Mouse (Mus musculus): ENCODE results near the gene Gm20696. TPM values are rescaled to one million over a fixed set of nuclear protein-coding genes. Genes with fewer than 3 reads are reported as not detected.

Gene Gm20696
- total RNA-seq, 2 experiments from 2014 or later, result 9.0 to 9.2 TPM

DNA sequence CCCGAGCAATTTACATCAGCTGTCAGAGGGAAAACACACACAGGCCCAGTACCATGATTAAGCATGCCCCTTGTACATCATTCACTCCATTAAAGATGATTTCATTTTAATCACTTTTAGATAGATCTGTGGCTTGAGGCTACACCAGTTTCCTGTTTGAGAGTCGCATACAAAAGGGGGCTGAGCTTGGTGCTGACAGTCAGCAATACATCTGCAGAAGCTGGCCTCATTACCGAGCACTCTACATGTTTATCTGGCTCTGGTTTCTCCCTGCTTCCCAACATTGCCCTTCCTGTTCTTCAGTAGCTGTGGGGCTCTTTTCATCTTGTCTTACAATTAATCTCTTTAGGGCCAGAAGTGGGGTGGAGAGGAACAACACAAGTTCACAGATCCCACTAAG is 6.2 kb downstream of the Gm20696 start:
- H3K4me3 ChIP-seq, result no peak overlapping the region
- TF ChIP-seq CTCF (IDR thresholded peaks at IDR 0.05), result no peak
- DNase-seq (ENCODE audit: extremely low spot score in 1 of 2, low spot score in 2 of 2), result no peak
- intact Hi-C loops (cut with DNase I), result no loop called here
- no peak overlapping the region for H3K27ac ChIP-seq

DNA sequence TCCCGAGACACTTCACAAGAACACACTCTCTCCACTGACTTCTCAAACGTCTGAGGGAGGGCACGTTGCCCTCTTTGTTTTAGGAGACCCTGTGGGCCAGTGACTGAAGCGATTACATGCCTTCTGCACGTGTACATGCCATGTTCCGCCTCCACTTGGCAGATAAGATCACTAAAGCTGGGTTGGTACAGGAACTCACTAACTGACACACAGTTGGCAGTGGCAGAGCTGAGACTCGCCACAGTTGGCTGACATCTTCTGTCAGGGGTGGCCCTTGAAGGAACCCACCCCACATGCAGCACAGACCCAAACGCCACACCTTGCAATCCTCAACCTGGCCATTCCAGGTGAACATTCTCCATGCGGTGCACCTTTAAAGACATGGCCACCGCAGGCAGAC is 8.0 kb downstream of the Gm20696 start:
- no peak for DNase-seq (ENCODE audit: extremely low spot score in 1 of 2, low spot score in 2 of 2)
- TF ChIP-seq CTCF (IDR thresholded peaks at IDR 0.05), result no peak
- intact Hi-C loops (cut with DNase I), result no loop called here
- Histone ChIP-seq H3K4me3 (no peak overlapping the region), H3K27ac (no peak overlapping the region)

DNA sequence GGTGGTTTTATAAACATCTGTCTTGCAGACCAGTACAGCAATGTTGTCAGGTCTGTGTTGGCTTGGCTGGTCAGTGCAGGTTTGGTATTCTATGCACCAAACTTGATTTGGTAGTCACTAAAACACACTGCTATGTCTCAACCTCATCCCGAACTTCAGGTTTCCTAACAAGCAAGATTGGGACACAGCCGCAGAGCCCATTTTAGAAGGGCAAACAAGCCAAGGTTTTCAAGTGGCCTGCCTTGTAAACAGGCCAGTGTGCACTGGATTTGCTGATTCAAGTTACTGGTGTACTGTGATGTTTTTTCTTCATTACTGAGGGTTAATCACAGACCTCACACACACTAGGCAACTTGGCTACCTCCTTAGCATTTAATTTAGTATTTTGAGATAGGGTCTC is 10.5 kb downstream of the Gm20696 start:
- TF ChIP-seq CTCF (IDR thresholded peaks at IDR 0.05), result no peak
- Histone ChIP-seq H3K4me3 (no peak overlapping the region), H3K27ac (no peak overlapping the region)
- DNase-seq (ENCODE audit: extremely low spot score in 1 of 2, low spot score in 2 of 2), result no peak
- intact Hi-C loops (cut with DNase I), result no loop called here

DNA sequence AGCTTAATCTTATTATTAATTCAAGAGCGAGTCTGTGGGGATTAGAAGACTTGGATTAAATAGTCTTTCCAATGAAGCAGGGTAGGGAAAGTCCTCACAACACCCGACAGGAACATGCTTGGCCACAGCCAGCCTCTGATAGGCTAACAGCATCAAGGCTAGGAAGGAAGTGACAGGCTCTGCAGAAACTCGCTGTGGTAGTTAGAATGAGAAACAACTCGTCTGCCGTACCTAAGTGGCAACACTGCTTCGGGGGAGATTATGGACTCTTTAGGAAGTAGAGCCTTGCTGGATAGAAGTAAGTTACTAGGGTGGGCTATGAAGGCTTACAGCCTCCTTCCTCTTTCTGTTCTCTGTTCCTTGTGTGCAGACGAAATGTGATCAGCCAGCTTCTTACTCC is 11.1 kb downstream of the Gm20696 start:
- H3K27ac ChIP-seq, result no peak overlapping the region
- TF ChIP-seq CTCF (IDR thresholded peaks at IDR 0.05), result no peak
- no peak overlapping the region for H3K4me3 ChIP-seq
- intact Hi-C loops (cut with DNase I), result no loop called here
- no peak for DNase-seq (ENCODE audit: extremely low spot score in 1 of 2, low spot score in 2 of 2)

DNA sequence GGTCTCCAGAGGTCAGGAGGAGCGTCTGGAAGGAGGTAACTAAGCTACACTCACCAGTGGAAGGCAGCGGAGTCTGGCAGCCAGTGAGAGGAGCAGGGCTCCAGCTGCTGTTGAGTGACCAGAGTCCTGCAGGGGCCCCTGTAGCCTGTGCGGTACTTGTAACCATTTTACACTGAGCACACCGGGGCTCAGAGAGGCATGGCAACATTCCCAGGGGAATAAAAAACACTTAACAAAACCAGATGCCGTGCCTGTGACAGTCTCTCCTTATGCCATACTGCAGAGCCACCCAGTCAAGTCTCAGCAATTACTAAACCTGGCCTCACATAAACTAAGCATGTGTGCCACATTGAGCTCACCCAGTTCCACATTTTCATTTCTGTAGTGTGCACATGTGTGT is 12.3 kb downstream of the Gm20696 start:
- intact Hi-C loops (cut with DNase I), result loop anchor here (5.0 kb wide), 1 partner anchor 993 kb away; no protein-coding TSS in a partner anchor
- Histone ChIP-seq H3K27ac (no peak overlapping the region), H3K4me3 (no peak overlapping the region)
- TF ChIP-seq CTCF (IDR thresholded peaks at IDR 0.05), result no peak
- DNase-seq (ENCODE audit: extremely low spot score in 1 of 2, low spot score in 2 of 2), result no peak

DNA sequence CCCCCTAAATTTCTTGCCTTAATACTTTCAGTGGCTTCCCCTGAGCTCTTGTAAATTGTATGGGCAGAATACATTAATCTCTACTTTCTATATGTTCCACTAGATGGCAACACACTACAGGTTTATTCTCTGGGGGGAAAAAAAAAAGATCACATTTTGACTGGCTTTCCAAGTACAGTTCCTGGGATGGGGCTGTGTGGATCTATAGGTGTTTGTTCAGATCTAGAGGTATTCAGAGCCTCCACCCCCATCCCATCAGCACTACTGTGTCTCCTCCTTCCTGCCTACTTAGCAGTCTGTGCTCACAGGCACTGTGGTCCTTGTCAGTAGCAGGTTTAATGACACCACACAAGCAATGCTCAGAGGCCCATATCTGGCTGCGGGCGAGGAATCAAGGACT is 14.3 kb downstream of the Gm20696 start:
- Histone ChIP-seq H3K4me3 (no peak overlapping the region), H3K27ac (no peak overlapping the region)
- peak; percentile 58 for TF ChIP-seq CTCF (IDR thresholded peaks at IDR 0.05)
- no peak for DNase-seq (ENCODE audit: extremely low spot score in 1 of 2, low spot score in 2 of 2)
- intact Hi-C loops (cut with DNase I), result loop anchor here (2.0 to 5.0 kb wide), 2 partner anchors 130 to 995 kb away; no protein-coding TSS in a partner anchor

DNA sequence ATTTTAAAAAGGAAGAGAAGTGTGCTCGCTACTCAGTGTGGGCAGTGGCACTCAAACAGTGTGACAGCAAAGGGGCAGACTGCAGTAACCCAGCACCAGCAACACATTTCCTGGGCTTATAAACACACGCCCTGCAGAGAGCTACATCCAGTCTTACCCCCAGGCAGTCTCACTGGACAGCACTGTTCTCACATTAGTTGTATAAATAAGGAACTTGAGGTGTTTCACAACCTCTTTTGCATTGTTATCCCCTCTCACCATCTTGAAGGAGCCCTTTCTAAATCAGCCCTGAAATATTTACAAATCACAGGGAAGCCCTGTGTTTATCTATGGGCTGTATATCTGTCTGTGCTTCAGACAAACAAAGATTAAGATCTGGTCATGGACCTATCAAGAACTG is 17.3 kb downstream of the Gm20696 start:
- Histone ChIP-seq H3K4me3 (no peak overlapping the region), H3K27ac (no peak overlapping the region)
- no peak for DNase-seq (ENCODE audit: extremely low spot score in 1 of 2, low spot score in 2 of 2)
- intact Hi-C loops (cut with DNase I), result no loop called here
- no peak for TF ChIP-seq CTCF (IDR thresholded peaks at IDR 0.05)

DNA sequence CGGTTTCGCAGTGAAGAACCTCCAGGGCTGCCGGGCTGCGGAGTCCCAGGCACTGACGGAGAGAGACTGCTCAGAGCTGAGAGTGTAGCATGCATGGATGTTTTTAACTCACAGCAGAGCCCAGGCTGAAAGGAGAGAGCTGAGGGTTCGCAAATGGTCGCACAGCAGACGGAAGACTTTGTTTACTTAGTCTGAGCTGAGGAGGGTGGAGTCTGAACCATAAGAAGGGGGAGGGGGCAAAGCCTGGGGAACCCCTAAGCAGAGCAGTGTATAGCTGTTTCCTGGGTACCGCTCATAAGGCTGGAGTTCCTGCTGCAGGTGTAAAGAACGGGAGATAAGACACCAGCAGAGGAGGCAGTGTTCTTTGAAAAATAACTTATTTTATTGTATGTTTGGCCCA is 20.3 kb downstream of the Gm20696 start:
- TF ChIP-seq CTCF (IDR thresholded peaks at IDR 0.05), result no peak
- intact Hi-C loops (cut with DNase I), result no loop called here
- Histone ChIP-seq H3K27ac (no peak overlapping the region), H3K4me3 (no peak overlapping the region)
- no peak for DNase-seq (ENCODE audit: extremely low spot score in 1 of 2, low spot score in 2 of 2)

DNA sequence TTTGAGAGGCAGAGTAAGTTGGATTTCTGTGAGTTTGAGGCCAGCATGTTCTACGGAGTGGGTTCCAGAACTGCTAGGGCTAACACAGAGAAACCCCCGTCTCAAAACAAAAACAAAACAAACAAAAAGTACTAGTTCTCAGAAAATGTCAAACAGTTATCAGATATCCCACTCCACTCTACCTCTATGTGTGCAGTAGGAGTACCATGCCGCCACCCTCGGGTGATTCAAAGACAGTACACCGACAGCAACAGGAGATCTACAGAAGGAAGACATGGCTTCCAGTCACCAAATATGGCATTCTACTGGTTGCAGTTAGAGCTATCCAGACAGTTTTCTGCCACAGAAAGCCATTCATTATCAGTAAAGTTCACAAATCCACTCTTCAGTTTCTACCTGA is 21.7 kb downstream of the Gm20696 start:
- H3K27ac ChIP-seq, result no peak overlapping the region
- intact Hi-C loops (cut with DNase I), result no loop called here
- H3K4me3 ChIP-seq, result no peak overlapping the region
- DNase-seq (ENCODE audit: extremely low spot score in 1 of 2, low spot score in 2 of 2), result no peak
- TF ChIP-seq CTCF (IDR thresholded peaks at IDR 0.05), result no peak; the same call in 1 of the 2 replicates

DNA sequence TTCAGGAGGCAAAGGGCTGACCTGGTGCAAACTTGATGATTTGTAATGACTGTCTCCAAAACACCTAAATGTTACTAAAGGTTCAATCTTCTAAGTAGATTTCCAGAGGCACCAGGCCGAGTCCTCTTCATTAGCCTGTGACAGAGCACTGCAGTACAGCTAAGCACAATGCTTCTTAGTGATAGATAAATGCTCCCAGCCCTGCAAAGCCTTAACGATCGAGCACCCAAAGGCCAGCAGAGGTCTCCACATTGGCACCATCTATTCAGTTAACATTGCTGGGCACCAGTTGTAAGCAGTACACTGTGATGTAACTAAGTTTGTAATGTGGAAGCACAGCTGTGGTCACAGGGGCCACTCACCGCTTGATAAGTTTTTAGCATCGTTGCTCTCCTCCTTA is 22.2 kb downstream of the Gm20696 start:
- no peak overlapping the region for H3K4me3 ChIP-seq
- no peak overlapping the region for H3K27ac ChIP-seq
- DNase-seq (ENCODE audit: extremely low spot score in 1 of 2, low spot score in 2 of 2), result no peak
- TF ChIP-seq CTCF (IDR thresholded peaks at IDR 0.05), result no peak
- intact Hi-C loops (cut with DNase I), result no loop called here

DNA sequence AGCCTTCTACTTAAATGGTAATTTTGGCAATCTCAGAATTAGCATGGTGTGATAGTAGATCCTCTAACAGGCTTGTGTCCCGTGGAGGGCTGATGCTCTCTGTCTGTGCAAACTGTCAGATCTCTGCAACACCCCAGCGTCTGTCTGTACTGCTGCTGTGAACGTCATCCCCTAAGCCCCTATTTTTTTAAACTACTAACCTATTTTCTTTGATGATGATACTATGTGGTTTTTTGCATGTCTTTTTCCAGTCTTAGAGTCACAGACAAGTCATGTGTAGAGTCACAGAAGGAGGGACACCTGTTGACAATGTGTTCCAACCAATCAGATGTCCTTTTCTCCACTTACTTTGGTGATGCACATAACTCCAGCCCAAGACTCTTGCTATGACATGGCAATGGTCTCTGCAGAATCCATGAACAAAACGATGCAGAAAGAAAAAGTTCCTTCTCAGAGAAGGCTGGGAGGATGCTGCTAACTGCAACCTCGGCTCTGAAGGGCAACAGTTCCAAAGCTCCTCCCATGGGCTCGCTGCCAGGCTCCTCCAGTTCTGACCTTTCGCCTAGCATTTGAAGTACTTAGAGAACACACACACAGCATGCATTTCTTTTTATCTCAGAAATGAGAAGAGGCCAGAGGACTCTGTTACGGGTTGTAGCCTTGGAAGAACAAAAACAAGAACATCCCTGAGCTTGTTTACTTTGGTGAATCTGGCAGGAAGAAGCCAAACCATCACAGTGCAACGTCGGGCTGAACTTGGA is 23.0 kb downstream of the Gm20696 start:
- Histone ChIP-seq H3K4me3 (no peak overlapping the region), H3K27ac (no peak overlapping the region)
- intact Hi-C loops (cut with DNase I), result no loop called here
- DNase-seq (ENCODE audit: extremely low spot score in 1 of 2, low spot score in 2 of 2), result no peak
- no peak for TF ChIP-seq CTCF (IDR thresholded peaks at IDR 0.05)

DNA sequence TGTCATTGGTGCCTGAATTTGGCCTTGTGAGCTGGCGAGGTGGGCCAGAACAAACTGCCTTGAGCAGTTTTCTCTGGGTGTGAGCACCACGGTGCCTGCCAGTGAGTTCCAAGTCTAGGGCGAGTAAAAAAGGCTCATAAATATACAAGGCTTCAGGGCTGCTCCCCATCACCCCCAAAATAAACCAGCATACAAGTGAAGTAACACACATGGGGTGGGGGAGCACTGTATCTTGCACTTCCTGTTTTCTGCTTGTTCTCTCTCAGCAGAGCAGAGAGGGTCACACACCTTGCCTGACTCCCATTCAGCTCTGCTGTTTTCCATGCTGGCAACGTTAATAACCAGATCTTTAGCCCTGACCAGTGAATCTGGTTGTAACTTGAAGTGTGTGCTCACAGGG is 29.1 kb downstream of the Gm20696 start:
- TF ChIP-seq CTCF (IDR thresholded peaks at IDR 0.05), result no peak
- DNase-seq (ENCODE audit: extremely low spot score in 1 of 2, low spot score in 2 of 2), result no peak
- intact Hi-C loops (cut with DNase I), result no loop called here

DNA sequence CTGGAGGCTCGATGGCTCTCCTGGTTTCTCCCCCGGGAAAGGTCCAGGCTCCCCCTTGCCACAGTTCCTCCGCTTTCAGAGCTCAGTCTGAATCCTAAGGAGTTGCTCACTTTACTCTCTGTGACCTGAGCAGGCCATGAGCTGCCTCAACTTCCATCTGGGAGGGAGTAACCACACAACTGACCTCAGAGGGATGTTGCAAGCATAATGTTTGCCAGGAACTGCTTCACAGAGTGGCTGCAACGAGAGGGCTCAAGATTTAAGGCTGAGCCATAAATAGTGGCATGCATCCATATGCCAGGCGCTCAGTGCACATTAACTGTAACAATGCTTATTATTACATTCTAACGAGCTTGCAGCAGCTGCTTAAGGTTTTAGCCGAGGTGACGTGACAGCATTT is 29.8 kb downstream of the Gm20696 start:
- DNase-seq (ENCODE audit: extremely low spot score in 1 of 2, low spot score in 2 of 2), result no peak
- intact Hi-C loops (cut with DNase I), result no loop called here
- Histone ChIP-seq H3K4me3 (no peak overlapping the region), H3K27ac (no peak overlapping the region)
- no peak for TF ChIP-seq CTCF (IDR thresholded peaks at IDR 0.05)

More for the DNA sequence above, 29.1 kb downstream of the Gm20696 start:
- Histone ChIP-seq H3K27ac (no peak overlapping the region), H3K4me3 (no peak overlapping the region)

Measured in left cerebral cortex, adult 2 months (tissue).